Comparison of ENCODE assay signal across 11 mouse cellular contexts in genomic region chr1:23323286-23323685, GRCm38 (mm10).
"Had no signal": no experiment of that assay in that cellular context is flagged by ENCODE, and none has a peak within 500 bp of the region (broad histone marks: within the 10 kb centered on the region; RNA-seq: fewer than 3 reads in every experiment).

No protein-coding gene starts in this region.

- H3K27ac ChIP-seq: limb, embryonic 15.5 days; liver, embryonic 12.5 days; midbrain, embryonic 10.5 days; neural tube, embryonic 15.5 days; stomach, postnatal 0 days had no signal

- H3K4me2 ChIP-seq: limb, embryonic 15.5 days; liver, embryonic 12.5 days; neural tube, embryonic 15.5 days had no signal

- H3K9me3 ChIP-seq: limb, embryonic 15.5 days; liver, embryonic 12.5 days; midbrain, embryonic 10.5 days; neural tube, embryonic 15.5 days had no signal

- H3K27me3 ChIP-seq: limb, embryonic 15.5 days; neural tube, embryonic 15.5 days had no signal

- H3K9ac ChIP-seq: limb, embryonic 15.5 days; liver, embryonic 12.5 days; neural tube, embryonic 15.5 days had no signal

- ATAC-seq: liver, embryonic 12.5 days had no signal

- DNase-seq: kidney, adult 11 months; layer of hippocampus, adult 9-11 months; layer of hippocampus, postnatal 36 days; midbrain, embryonic 14.5 days; thymus, postnatal 14 days had no signal

- H3K4me3 ChIP-seq: limb, embryonic 15.5 days; liver, embryonic 12.5 days; midbrain, embryonic 10.5 days; myocyte; neural tube, embryonic 15.5 days had no signal

- H3K36me3 ChIP-seq: limb, embryonic 15.5 days; liver, embryonic 12.5 days; midbrain, embryonic 10.5 days; neural tube, embryonic 15.5 days had no signal

- H3K4me1 ChIP-seq: limb, embryonic 15.5 days had no signal
